Mouse (Mus musculus) C2C12 (cell line): ENCODE data around the gene Rufy1.

Source experiments
- CEBPB ChIP-seq: IDR thresholded peaks from one replicate; pipeline ENCODE4 v1.6.1; 2011; ENCODE audit warnings: low read depth, mild to moderate bottlenecking, control low read depth, moderate library complexity
- CTCF ChIP-seq: IDR thresholded peaks from one replicate; pipeline ENCODE4 v1.5.1; 2011; ENCODE audit not compliant: control insufficient read depth, insufficient read depth, insufficient read length
- FOSL1 ChIP-seq: IDR thresholded peaks from one replicate; pipeline ENCODE4 v1.8.0; 2011; ENCODE audit warnings: mild to moderate bottlenecking, low read length; ENCODE audit not compliant: poor library complexity, insufficient read depth, severe bottlenecking
- MAX ChIP-seq: IDR thresholded peaks from one replicate; pipeline ENCODE4 v1.6.1; 2011; ENCODE audit warnings: mild to moderate bottlenecking, control low read depth
- MYOD1 ChIP-seq: IDR thresholded peaks from one replicate; pipeline ENCODE4 v1.6.1; 2011; ENCODE audit warnings: low read depth; ENCODE audit not compliant: control insufficient read depth, insufficient read length
- USF1 ChIP-seq: IDR thresholded peaks from one replicate; pipeline ENCODE4 v1.6.1; 2011; ENCODE audit warnings: low read depth, mild to moderate bottlenecking, control low read depth, moderate library complexity

GRCm38 (mm10) chr11:50398803-50399202, 32.1 kb downstream of the Rufy1 start:
- TF ChIP-seq CTCF (no peak), MYOD1 (no peak), MAX (no peak), USF1 (no peak), CEBPB (no peak), FOSL1 (no peak)
